Mouse (Mus musculus): Measurements from ENCODE around the gene Hpn. TPM values are rescaled to one million over a fixed set of nuclear protein-coding genes. Genes with fewer than 3 reads are reported as not detected.

Hpn gene
- polyA plus RNA-seq, 1 experiment from 2014 or later = 0.59 TPM

- Histone ChIP-seq H3K4me3 (ENCODE audit: inconsistent target) (no peak overlapping the region), H3K79me2 (ENCODE audit: inconsistent target) (no peaks in the 10 kb centered on the region), H3K27ac (no peak overlapping the region), H3K36me3 (ENCODE audit: inconsistent target) (no peaks in the 10 kb centered on the region)
- 4% methylated on average over 2 of the region's 2 CpGs for WGBS (ENCODE audit: missing documents)
Measured at GRCm38 (mm10) chr7:31087262-31087661, 27.8 kb downstream of the Hpn start.

- Histone ChIP-seq H3K4me3 (ENCODE audit: inconsistent target) (no peak overlapping the region), H3K27ac (no peak overlapping the region), H3K79me2 (ENCODE audit: inconsistent target) (no peaks in the 10 kb centered on the region), H3K36me3 (ENCODE audit: inconsistent target) (no peaks in the 10 kb centered on the region)
- WGBS (ENCODE audit: missing documents) = 95% methylated on average over 9 of the region's 9 CpGs
Measured at GRCm38 (mm10) chr7:31086175-31086755, 28.8 kb downstream of the Hpn start.

GRCm38 (mm10) chr7:31085171-31085570 lies 29.9 kb downstream of the Hpn start:
- Histone ChIP-seq H3K36me3 (ENCODE audit: inconsistent target) (no peaks in the 10 kb centered on the region), H3K79me2 (ENCODE audit: inconsistent target) (no peaks in the 10 kb centered on the region), H3K27ac (no peak overlapping the region), H3K4me3 (ENCODE audit: inconsistent target) (no peak overlapping the region)
- WGBS (ENCODE audit: missing documents) = 66% methylated on average over 3 of the region's 3 CpGs

GRCm38 (mm10) chr7:31084140-31084539 lies 30.9 kb downstream of the Hpn start:
- 83% methylated on average over 9 of the region's 9 CpGs for WGBS (ENCODE audit: missing documents)
- no peaks in the 10 kb centered on the region for H3K36me3 ChIP-seq (ENCODE audit: inconsistent target)
- no peaks in the 10 kb centered on the region for H3K79me2 ChIP-seq (ENCODE audit: inconsistent target)
- no peak overlapping the region for H3K4me3 ChIP-seq (ENCODE audit: inconsistent target)
- H3K27ac ChIP-seq = no peak overlapping the region

- Histone ChIP-seq H3K27ac (no peak overlapping the region), H3K4me3 (ENCODE audit: inconsistent target) (no peak overlapping the region), H3K79me2 (ENCODE audit: inconsistent target) (no peaks in the 10 kb centered on the region), H3K36me3 (ENCODE audit: inconsistent target) (no peaks in the 10 kb centered on the region)
- 86% methylated on average over 14 of the region's 14 CpGs for WGBS (ENCODE audit: missing documents)
Measured at GRCm38 (mm10) chr7:31082831-31083588, 32.1 kb downstream of the Hpn start.

- H3K79me2 ChIP-seq (ENCODE audit: inconsistent target) = no peaks in the 10 kb centered on the region
- H3K4me3 ChIP-seq (ENCODE audit: inconsistent target) = no peak overlapping the region
- no peak overlapping the region for H3K27ac ChIP-seq
- H3K36me3 ChIP-seq (ENCODE audit: inconsistent target) = no peaks in the 10 kb centered on the region
Measured at GRCm38 (mm10) chr7:31082106-31082505, 33.0 kb downstream of the Hpn start.

GRCm38 (mm10) chr7:31081106-31081505 lies 34.0 kb downstream of the Hpn start:
- Histone ChIP-seq H3K27ac (no peak overlapping the region), H3K36me3 (ENCODE audit: inconsistent target) (no peaks in the 10 kb centered on the region), H3K79me2 (ENCODE audit: inconsistent target) (no peaks in the 10 kb centered on the region), H3K4me3 (ENCODE audit: inconsistent target) (no peak overlapping the region)
- WGBS (ENCODE audit: missing documents) = 59% methylated on average over 1 of the region's 1 CpGs

- H3K27ac ChIP-seq = no peak overlapping the region
- no peaks in the 10 kb centered on the region for H3K36me3 ChIP-seq (ENCODE audit: inconsistent target)
- H3K4me3 ChIP-seq (ENCODE audit: inconsistent target) = no peak overlapping the region
- 93% methylated on average over 3 of the region's 3 CpGs for WGBS (ENCODE audit: missing documents)
- H3K79me2 ChIP-seq (ENCODE audit: inconsistent target) = no peaks in the 10 kb centered on the region
Measured at GRCm38 (mm10) chr7:31080611-31081010, 34.5 kb downstream of the Hpn start.

- Histone ChIP-seq H3K36me3 (ENCODE audit: inconsistent target) (no peaks in the 10 kb centered on the region), H3K79me2 (ENCODE audit: inconsistent target) (no peaks in the 10 kb centered on the region), H3K27ac (no peak overlapping the region), H3K4me3 (ENCODE audit: inconsistent target) (no peak overlapping the region)
- 84% methylated on average over 5 of the region's 8 CpGs for WGBS (ENCODE audit: missing documents)
Measured at GRCm38 (mm10) chr7:31079670-31080069, 35.4 kb downstream of the Hpn start.

- WGBS (ENCODE audit: missing documents) = 36% methylated on average over 5 of the region's 5 CpGs
- H3K4me3 ChIP-seq (ENCODE audit: inconsistent target) = no peak overlapping the region
- no peak overlapping the region for H3K27ac ChIP-seq
- no peaks in the 10 kb centered on the region for H3K36me3 ChIP-seq (ENCODE audit: inconsistent target)
- H3K79me2 ChIP-seq (ENCODE audit: inconsistent target) = no peaks in the 10 kb centered on the region
Measured at GRCm38 (mm10) chr7:31077885-31078445, 37.1 kb downstream of the Hpn start.

GRCm38 (mm10) chr7:31077470-31077869 lies 37.6 kb downstream of the Hpn start:
- Histone ChIP-seq H3K36me3 (ENCODE audit: inconsistent target) (no peaks in the 10 kb centered on the region), H3K4me3 (ENCODE audit: inconsistent target) (no peak overlapping the region), H3K27ac (no peak overlapping the region), H3K79me2 (ENCODE audit: inconsistent target) (no peaks in the 10 kb centered on the region)
- 83% methylated on average over 6 of the region's 6 CpGs for WGBS (ENCODE audit: missing documents)

GRCm38 (mm10) chr7:31076492-31076891 lies 38.6 kb downstream of the Hpn start, which contains the start of gene Fxyd3:
TSS of gene Fxyd3 (minus strand) at chr7:31076704.
- Histone ChIP-seq H3K36me3 (ENCODE audit: inconsistent target) (no peaks in the 10 kb centered on the region), H3K27ac (no peak within 1 kb of the TSS), H3K79me2 (ENCODE audit: inconsistent target) (no peaks in the 10 kb centered on the region), H3K4me3 (ENCODE audit: inconsistent target) (no peak within 1 kb of the TSS)
- 82% methylated on average over 5 of the region's 5 CpGs for WGBS (ENCODE audit: missing documents)

GRCm38 (mm10) chr7:31074713-31075069 lies 40.4 kb downstream of the Hpn start:
- Histone ChIP-seq H3K4me3 (ENCODE audit: inconsistent target) (no peak overlapping the region), H3K79me2 (ENCODE audit: inconsistent target) (no peaks in the 10 kb centered on the region), H3K27ac (no peak overlapping the region), H3K36me3 (ENCODE audit: inconsistent target) (no peaks in the 10 kb centered on the region)
- WGBS (ENCODE audit: missing documents) = 86% methylated on average over 4 of the region's 5 CpGs

- Histone ChIP-seq H3K4me3 (ENCODE audit: inconsistent target) (no peak overlapping the region), H3K27ac (no peak overlapping the region), H3K79me2 (ENCODE audit: inconsistent target) (no peaks in the 10 kb centered on the region), H3K36me3 (ENCODE audit: inconsistent target) (no peaks in the 10 kb centered on the region)
- 85% methylated on average over 5 of the region's 7 CpGs for WGBS (ENCODE audit: missing documents)
Measured at GRCm38 (mm10) chr7:31074061-31074712, 40.9 kb downstream of the Hpn start.

GRCm38 (mm10) chr7:31073546-31073945 lies 41.5 kb downstream of the Hpn start:
- H3K79me2 ChIP-seq (ENCODE audit: inconsistent target) = no peaks in the 10 kb centered on the region
- H3K4me3 ChIP-seq (ENCODE audit: inconsistent target) = no peak overlapping the region
- no peak overlapping the region for H3K27ac ChIP-seq
- no peaks in the 10 kb centered on the region for H3K36me3 ChIP-seq (ENCODE audit: inconsistent target)
